Mouse (Mus musculus) left cerebral cortex, postnatal 10 days (tissue): ENCODE results near the gene Skil. TPM values are rescaled to one million over a fixed set of nuclear protein-coding genes. Genes with fewer than 3 reads are reported as not detected.
"Not testable (repeated sequence)": the region's sequence is repeated elsewhere in the genome, so short reads cannot be mapped to it uniquely, and the experiment has no call there.

Experiments
- DNase-seq, 2 experiments: peaks; one replicate each; pipeline ENCODE4 v3.0.0; 2021 to 2022; ENCODE audit warnings: low spot score in 2 of 2, mixed read lengths in 1 of 2; ENCODE audit errors: extremely low spot score in 1 of 2
- intact Hi-C: fragments of 180-260 bp; cut with DNase I; formaldehyde crosslinking; loops from one replicate; pipeline ENCODE4 v1.15.1; 2025
- total RNA-seq, 2 experiments: library from RNA; stranded (reverse); gene quantifications; 2 replicates each; pipeline ENCODE4 v1.2.3; 2021

Gene Skil
- total RNA-seq, 2 experiments from 2014 or later, result 64.4 to 66.2 TPM

DNA sequence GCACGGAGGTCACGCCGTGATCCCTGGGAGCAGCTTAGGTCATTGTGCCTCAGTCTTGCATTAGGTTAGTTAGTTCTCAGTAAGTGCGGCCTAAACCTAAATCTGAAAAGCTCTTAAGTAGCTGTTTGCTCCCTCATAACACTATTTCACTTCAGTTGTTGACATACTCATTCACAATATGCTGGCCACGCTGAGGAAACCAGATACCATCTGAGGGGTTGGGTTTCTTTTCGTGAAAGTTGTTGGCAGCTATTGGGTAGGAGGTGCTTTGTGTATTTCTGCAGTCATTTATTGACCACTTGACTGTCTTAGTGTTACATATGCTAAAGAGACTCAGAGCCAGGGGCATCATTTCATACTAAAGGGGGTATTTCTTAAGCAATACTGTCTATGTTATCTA lies 10.1 kb downstream of the Skil start:
- intact Hi-C loops, result no loop called here
- DNase-seq, result no peak

DNA sequence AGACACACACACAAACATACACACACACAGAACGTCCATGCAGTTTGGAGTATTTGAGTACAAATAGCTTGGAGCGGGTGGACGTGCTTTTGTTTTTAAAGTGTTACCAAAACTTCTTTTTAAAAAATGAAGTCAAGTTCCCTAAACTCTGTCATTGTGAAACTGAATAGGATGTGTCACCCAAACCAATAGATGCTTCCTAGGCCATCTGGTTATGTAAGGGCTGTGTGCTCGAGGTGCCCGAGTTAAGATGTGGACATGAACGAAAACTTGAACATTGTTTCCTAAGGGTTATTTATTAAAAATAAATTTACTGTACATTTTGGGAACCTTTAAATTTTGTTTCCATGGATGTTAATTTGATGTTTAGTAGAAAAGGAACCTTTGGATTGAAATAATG lies 11.7 kb downstream of the Skil start:
- intact Hi-C loops, result no loop called here
- no peak for DNase-seq

DNA sequence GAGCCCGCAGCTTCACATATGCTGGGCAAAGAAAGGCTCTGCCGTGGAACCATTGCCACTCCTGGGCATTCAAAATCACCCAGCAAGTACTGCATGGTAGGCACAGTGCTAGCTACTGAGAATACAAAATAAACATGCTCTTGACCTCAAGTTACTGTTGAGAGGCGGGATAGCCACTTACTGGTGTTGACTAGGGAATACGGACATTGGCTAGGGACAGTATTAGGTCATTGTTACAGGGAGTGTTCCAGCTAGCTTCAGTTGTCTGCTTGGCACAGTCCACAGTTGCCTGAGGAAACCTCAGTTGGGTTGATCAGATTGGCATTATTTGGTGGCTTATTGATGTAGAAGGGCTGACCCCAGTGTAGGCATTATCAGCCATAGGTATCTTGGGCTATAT lies 12.8 kb downstream of the Skil start:
- intact Hi-C loops, result no loop called here
- no peak for DNase-seq

DNA sequence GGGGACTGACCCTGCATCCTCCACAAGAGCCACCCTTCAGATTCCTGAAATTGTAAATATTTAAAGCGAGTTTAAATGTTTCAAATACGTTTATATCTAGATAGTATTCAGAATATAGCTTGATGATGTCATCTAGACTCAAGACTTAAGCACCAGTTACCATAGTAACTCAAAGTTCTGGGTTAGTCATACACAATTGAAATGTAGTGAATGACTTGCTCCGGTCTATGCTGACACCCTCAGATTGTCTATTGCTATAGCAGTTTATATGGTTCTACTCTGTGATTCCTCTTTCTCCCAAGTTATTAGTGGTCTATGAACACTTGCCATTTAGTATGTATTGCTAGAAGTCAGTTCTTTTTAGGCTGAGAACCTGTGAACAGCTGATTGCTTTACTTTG lies 14.2 kb downstream of the Skil start:
- no peak for DNase-seq
- intact Hi-C loops, result no loop called here

DNA sequence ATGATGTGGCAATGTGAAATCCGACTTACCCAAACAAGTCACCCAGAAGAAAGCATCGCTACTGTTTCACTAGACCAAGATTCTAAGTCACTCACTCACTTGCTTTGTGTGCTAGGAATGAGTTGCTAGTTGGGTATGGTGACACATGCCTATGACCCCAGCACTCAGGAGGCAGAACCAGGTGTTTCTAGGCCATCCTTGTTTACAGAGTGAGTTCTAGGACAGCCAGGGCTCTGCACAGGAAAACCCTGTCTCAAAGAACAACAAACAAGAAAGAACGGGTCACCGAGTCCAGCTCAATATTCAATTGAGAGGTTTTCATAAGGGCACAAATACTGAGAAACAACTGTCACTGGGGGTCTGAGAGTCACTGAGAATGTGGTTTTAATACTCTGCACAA lies 28.2 kb downstream of the Skil start:
- no peak for DNase-seq
- intact Hi-C loops, result loop anchor here (5.0 kb wide), 1 partner anchor 66 kb away; no protein-coding TSS in a partner anchor

DNA sequence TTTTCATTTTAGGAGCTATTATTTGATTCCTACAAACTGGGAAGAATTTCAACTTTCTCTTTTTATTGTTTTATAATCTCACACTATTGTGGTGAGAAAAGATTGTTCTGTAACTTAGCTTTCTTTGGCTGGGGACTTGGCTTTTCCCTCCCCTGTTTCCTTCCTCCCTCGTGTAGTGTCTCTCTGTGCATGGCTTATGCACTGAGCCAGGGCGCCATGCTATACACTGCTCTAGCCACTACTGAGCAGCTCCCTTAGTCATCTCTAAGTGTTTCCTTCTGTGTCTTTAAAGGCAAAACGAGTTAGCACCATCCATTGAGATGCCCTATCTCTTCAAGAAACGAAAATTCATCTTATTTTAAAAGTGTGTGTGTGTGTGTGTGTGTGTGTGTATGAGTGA lies 31.4 kb downstream of the Skil start:
- intact Hi-C loops, result no loop called here
- DNase-seq, result no peak

DNA sequence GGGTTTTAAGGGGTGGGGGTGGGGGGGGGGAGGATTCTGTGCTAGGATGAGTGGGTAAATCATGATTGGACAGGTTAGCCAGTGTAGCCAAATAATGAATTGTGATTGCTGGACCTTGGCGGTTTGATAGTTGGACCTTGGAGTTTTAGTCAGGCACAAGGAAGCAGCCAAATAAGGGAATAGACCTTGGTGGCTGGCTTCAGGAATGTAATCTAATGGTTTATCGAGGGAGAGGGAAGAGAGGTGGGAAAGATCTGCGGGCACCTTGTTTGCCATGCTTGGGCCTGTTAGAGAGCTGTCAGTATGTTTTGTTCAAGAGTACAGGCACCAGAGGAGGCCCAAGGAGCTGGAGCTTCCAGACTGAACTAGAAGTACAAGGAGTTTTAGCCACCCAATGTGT lies 32.0 kb downstream of the Skil start:
- intact Hi-C loops, result no loop called here
- no peak for DNase-seq

DNA sequence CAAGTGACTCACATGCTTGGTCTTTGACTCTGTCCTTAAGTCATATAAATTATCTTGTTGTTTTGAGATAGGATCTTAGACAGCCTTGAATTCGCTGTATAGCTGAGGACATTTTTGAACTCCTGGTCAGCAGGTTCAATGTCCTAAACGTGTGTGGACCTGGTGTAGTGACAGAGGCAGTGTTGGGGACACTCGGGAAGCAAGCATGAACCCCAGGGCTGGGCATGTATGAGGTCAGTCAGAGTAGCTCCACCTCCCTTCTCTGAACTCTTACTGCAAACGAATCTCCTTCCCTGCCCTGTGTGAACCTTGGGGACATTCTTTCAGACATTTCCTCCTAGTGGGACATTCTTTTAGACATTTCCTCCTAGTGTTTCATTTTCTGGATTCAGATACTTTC lies 34.9 kb downstream of the Skil start:
- intact Hi-C loops, result loop anchor here (10.0 kb wide), 3 partner anchors 165 to 535 kb away; partner anchors contain the start of genes Actrt3 and Phc3
- DNase-seq, result no peak

DNA sequence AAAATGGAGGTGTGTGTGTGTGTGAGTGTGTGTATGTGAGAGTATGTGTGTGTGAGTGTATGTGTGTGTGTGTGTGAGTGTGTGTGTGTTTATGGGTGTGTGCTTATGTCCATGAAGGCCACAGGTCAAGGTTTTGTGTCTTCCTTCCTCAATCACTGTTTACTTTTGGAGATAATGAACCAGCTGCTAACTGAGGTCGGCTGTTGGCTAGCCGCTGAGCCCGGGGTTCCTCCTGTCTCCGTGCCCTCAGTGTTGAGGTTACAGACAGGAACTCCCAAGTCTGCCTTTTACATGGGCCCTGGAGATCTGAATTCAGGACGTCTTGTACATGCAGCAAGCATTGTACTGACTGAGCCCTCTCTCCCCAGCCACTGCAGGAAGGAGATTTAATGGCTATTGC lies 38.8 kb downstream of the Skil start:
- intact Hi-C loops, result loop anchor here (10.0 kb wide), 3 partner anchors 169 to 539 kb away; partner anchors contain the start of genes Actrt3 and Phc3
- DNase-seq, result no peak

DNA sequence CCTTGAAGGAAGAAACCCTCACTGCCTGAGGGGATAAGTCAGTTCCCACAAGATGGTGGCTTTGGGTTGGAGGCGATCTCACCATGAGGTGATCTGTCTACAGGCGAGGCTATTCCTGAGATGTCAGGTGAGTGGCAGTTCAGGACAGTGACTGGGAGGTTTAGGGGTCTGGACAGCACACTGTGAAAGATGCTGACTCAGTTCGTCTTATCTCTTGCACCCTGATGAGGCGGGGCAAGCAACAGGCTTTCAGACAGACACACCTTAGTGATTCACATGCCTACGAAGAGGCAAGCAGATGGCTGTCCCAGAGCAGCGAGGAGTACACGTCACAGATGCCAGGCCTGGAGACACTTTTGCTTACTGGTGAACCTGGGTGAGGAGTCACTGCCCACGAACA lies 39.4 kb downstream of the Skil start:
- DNase-seq, result no peak
- intact Hi-C loops, result loop anchor here (10.0 kb wide), 3 partner anchors 169 to 539 kb away; partner anchors contain the start of genes Actrt3 and Phc3

DNA sequence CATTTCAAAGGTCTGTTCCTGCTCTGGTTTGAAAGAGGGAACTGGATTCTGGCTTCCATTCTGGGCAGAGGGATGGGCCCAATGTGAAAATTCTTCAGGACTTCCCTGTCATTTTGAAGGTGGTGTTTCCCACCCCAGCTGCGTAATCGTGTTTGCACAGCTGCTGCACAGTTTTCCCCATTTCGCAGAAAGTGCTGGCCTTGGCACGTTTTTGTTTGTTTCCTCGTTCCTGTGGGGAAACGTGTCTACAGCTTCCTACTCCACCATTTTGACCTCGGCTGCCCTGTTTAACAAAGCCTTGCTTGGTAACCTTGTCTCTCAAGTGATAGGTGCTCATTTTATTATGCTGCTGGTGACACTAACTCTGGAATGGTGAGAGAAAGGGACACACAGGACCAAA lies 39.8 kb downstream of the Skil start:
- DNase-seq, result no peak
- intact Hi-C loops, result loop anchor here (10.0 kb wide), 3 partner anchors 170 to 540 kb away; partner anchors contain the start of genes Actrt3 and Phc3

DNA sequence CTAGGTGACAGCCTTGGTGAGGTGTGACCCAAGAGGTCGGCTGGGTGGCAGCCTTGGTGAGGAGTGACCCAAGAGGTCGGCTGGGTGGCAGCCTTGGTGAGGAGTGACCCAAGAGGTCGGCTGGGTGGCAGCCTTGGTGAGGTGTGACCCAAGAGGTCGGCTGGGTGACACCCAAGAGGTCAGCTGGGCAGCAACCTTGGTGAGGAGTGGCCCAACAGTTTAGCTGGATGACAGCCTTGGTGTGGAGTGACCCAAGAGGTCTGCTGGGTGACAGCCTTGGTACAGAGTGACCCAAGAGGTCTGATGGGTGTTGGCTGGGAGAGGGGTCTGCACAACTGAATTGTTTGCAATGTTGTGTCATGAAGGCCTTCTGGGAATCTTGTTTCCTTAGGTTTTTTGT lies 41.7 kb downstream of the Skil start:
- DNase-seq, result not testable (repeated sequence)
- intact Hi-C loops, result loop anchor here (10.0 kb wide), 3 partner anchors 172 to 542 kb away; partner anchors contain the start of genes Actrt3 and Phc3

DNA sequence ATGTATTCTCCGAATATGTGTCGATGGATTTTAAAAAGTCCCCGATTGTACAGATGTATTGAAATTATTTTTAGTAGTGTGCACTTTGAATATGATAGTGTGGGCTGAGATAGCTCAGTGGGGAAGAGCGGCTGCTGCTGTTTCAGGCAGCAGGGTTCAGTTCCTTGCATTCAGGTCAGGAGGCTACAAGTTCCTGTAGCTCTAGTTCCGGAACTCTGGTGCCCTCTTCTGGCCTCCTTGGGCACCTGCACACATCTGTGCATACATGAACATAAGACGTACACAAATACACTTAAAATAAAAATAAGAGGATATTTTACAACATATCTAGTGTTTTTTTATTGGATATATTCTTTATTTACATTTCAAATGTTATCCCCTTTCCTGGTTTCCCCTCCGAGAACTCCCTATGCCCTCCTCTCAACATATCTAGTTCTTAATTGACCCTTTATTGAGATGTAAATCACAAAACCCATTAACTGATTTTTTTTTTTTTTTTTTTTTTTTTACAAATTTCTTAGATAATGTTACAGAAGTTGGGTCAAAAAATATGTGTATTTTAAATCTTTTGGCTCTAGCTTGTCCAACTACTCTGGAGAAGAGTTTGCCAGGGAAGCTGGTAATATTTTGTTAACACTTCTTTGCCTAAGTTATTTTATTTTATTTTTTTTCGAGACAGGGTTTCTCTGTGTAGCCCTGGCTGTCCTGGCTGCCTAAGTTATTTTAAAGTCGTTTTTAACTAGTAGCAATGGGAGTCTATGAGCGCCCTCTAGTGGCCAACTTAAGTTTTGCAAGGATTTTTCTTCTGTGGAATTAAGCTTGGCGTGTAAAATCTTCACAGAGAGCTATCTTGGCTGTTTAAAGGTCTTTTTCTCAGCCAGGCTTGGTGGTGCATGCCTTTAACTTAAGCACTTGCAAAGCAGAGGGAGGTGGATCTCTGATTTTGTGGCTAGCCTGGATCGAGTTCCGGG lies 43.9 kb downstream of the Skil start:
- intact Hi-C loops, result loop anchor here (1.0 to 10.0 kb wide), 4 partner anchors 81 to 544 kb away; partner anchors contain the start of genes Actrt3 and Phc3

DNA sequence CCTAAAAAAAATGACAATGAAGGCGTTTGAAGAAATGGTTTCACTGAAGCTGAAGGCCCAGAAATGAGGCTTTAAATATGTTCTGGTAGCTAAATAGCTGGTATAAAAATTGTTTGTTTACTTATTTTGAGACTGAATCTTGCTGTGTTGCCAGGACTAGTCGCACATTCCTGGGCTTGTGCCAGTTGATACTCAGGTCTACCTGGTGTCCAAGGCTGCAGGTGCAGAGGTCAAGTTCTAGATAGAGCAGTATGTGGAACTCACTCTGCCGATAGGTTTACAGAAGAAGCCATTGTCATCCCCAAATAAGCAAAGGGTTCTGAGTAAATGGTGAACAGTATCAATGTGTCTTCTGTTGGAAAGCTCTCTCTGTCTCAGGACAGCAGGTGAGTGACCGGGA lies 46.8 kb downstream of the Skil start:
- DNase-seq, result no peak
- intact Hi-C loops, result loop anchor here (10.0 kb wide), 1 partner anchor 1173 kb away; no protein-coding TSS in a partner anchor

More for the DNA sequence above, 43.9 kb downstream of the Skil start:
- DNase-seq, result peak; percentile 61 to 72

DNA sequence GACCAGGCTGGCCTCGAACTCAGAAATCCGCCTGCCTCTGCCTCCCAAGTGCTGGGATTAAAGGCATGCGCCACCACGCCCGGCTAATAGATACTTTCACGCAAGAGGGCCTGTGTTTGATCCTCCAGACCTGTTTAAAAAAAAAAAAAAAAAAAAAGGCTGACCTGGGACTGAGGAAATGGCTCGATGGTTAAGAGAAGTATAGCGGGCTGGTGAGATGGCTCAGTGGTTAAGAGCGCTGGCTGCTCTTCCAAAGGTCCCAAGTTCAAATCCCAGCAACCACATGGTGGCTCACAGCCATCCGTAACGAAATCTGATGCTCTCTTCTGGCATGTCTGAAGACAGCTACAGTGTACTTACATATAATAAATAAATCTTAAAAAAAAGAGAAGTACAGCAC lies 50.4 kb downstream of the Skil start:
- intact Hi-C loops, result loop anchor here (5.0 to 10.0 kb wide), 3 partner anchors 162 to 1170 kb away; no protein-coding TSS in a partner anchor

DNA sequence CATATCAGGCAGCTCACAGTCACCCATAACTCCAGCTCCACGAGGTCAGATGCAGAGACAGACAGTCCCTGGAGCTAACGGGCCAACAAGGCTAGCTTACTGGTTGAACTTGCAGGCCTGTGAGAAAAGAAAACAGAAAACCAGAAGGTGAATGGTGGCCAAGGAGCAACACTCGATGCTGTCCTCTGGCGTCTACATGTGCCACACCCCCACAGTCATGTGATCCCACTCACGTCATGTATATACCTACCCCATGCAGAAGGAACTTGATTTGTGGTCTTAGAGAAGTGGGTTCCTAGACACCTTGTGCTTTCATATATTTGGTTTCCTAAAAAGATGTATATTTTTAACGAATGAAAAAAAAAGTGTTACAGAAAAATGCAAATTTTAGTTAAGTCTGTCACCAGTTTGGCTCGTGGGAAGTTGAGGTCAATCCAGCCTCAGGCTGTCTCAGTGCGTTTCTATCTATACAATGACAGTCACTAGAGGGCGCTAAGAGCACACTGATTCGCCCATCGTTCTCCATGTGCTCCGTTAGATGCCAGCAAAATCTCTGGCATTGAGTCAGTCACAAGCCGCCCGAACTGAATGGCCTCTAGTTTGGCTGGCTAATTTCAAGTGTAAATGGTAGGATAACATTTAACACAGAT lies 50.9 kb downstream of the Skil start:
- intact Hi-C loops, result loop anchor here (2.0 to 10.0 kb wide), 4 partner anchors 162 to 1169 kb away; no protein-coding TSS in a partner anchor
- DNase-seq, result peak; percentile 75 to 83

More for the DNA sequence above, 50.4 kb downstream of the Skil start:
- DNase-seq, result not testable (repeated sequence)

DNA sequence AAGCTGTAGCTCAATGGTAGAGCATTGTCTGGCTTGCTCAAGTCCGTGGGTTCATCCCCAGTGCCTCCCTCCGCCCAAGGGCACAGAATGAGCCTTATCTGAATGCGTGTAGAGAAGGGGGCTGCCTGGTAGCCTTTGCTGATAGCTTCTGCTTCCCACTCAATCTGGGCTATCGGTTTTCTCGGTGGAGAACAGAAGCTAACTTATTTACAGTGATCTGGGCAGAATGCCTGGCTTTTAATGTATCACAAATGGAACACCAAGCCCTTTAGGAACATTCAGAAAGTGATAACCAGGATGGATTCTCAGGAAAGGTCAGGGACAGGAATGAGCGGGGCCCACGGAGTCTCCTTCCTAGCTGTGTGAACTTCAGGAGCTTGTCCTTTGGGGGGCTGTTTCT lies 53.7 kb downstream of the Skil start:
- DNase-seq, result no peak
- intact Hi-C loops, result loop anchor here (5.0 to 10.0 kb wide), 3 partner anchors 159 to 1166 kb away; no protein-coding TSS in a partner anchor

DNA sequence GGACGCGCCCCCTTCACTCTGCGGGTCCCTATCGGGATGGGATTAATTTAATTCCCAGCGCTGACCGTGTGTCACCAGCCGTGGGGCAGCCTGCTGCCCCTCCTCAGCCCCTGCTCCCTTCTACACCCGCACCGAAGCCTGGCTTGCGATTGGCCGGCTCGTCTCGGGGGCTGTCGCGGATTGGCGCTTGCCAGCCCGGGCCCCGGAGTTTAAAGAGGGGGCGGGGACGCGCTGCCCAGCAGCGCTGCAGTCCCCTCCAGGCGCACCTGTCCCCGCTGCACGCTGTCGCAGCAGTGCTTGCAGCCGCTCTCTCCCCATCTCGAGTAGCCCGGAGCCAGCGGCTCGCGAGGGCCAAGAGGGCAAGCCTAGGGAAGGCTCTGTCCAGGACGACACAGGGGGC lies 54.8 kb downstream of the Skil start, which contains the start of gene Cldn11:
Gene Cldn11, plus strand, starts transcription at position 215 of the 400 bp plus-strand sequence.
- intact Hi-C loops, result loop anchor here (5.0 to 10.0 kb wide), 3 partner anchors 158 to 1165 kb away; no protein-coding TSS in a partner anchor
- DNase-seq, result peak in 1 of 2 experiments; percentile 69

DNA sequence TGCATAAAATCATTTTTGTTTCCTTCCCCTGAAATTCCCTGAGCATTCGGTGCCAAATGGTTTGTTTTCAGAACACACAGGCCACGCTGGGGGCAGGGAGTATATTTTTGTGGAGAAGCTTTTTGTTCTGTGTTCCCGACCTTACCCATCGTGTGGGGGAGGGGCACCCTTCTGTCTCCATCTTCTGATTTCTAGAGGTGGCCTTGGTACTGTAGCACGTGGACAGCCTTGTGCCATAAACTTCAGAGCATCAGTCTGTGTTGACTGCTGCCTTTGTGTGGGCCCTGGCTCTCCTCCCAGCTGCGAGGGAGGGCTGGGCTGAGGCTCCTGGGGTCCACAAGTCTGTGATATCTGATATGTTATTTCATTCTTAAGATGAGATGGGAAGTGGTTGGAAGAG lies 57.2 kb downstream of the Skil start:
- intact Hi-C loops, result no loop called here
- DNase-seq, result peak in 1 of 2 experiments; percentile 61
